Mouse (Mus musculus) adrenal gland, postnatal 25 days (tissue): Measurements from ENCODE around the gene Inpp4b. TPM values are rescaled to one million over a fixed set of nuclear protein-coding genes. Genes with fewer than 3 reads are reported as not detected.

Experiments
- DNase-seq: peaks from one replicate; pipeline ENCODE4 v3.0.0; 2021; ENCODE audit warnings: mixed read lengths
- total RNA-seq: library from RNA; stranded (reverse); gene quantifications from 2 replicates; pipeline ENCODE4 v1.2.3, GENCODE M21; 2021

Gene Inpp4b
- total RNA-seq, 1 experiment from 2014 or later: 8.7 TPM

GRCm38 (mm10) chr8:81581817-81582437, 239.6 kb downstream of the Inpp4b start:
- no peak for DNase-seq

DNA sequence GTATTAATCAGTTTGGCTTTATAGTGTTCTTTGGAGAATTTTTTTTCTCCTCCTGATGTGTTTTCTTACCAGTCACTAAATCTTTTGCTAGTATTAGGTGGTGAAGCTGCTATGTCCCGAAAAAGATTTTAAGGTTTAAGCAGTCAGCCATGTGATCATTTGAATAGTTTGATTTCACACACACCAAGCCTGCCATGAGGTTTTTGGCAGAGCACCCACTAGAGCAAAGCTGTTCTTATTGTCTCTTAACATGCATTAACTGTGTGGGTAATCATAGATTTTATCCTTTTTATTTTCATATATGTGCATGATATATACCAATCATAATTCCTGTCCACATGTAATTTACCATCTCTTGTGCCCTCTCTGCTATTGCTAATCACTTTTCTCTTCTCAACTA, 240.6 kb downstream of the Inpp4b start:
- DNase-seq: no peak

DNA sequence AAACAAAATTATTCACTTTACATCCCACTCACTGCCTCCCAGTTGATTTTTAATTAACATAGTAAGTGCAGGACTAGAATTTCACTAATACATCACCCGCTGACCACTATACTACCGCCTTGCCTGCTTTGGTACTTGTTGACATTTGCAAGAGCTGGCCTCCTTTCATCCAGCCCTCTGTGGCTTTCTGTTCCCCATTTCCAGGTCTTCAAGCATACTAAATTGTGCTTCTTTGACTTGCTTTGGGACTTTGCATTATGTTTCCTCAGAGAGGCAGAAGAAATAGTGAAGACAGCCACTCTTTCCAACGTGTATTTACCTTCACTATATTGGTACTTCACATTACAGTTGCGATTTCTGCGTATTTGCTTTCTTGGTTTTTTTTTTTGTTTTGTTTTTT, 244.4 kb downstream of the Inpp4b start:
- DNase-seq: no peak

GRCm38 (mm10) chr8:81594134-81594714, 251.9 kb downstream of the Inpp4b start:
- DNase-seq: no peak

GRCm38 (mm10) chr8:81599209-81599608, 256.9 kb downstream of the Inpp4b start:
- no peak for DNase-seq

DNA sequence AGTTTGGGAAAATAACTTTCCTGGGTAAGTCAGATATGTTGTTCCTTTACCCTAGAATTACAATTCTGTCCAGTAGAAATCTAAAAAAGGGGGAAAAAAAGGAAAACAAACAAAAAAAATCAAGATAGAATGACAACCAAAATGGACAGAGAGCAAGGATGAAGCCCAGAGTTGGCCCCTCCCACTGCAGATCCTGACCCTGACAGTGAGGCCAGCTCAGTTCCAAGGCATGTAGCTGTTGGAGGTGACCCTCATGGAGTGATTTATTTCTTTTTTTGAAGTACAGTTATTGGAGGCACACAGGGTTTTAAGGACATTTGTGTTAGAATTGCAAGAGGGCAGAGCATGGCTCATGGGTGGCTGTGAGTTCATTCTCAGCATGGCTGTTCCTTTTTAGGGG, 258.8 kb downstream of the Inpp4b start:
- DNase-seq: peak; percentile 33

GRCm38 (mm10) chr8:81608082-81608481, 265.7 kb downstream of the Inpp4b start:
- no peak for DNase-seq

DNA sequence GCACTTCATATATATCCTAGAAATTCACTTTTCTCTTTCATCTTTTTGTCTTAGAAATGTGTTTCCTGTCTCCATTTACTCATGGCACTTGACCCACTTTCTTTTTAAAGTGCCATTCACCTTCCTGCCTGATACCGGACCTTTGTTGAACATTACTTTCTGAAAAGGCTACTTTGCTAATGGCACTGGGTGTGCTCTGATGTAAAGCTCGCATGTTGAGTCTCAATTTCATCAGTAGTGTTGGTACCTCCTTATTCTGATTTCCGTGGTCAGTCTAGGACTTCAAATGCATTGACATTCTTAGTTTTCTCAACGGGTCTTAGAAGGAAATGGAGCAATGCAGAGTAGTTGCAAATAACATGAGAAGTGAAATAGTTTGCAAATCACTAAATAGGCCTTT, 266.7 kb downstream of the Inpp4b start:
- DNase-seq: no peak

- no peak for DNase-seq
These were observed 270.3 kb downstream of the Inpp4b start for GRCm38 (mm10) chr8:81612611-81613010.

DNA sequence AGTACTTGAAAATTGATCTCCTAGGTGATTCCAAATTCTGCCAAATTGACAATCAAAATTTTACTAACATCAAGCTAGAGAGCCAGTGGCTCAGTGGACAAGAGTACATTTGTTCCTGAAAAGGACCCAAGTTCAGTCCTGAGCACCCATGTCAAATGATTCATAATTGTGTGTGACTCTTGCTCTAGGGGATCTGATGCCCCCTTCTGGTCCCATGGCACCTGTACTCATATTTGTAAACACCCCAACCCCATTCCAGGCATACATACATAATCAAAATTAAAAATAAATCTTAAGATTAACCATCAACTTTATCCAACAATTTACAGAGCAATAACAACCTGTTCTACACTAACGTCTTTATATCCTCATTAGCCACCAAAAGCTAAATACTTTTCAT, 271.8 kb downstream of the Inpp4b start:
- DNase-seq: no peak

GRCm38 (mm10) chr8:81614605-81615004, 272.2 kb downstream of the Inpp4b start:
- no peak for DNase-seq

- DNase-seq: no peak
These were observed 273.2 kb downstream of the Inpp4b start for GRCm38 (mm10) chr8:81615552-81615951.

DNA sequence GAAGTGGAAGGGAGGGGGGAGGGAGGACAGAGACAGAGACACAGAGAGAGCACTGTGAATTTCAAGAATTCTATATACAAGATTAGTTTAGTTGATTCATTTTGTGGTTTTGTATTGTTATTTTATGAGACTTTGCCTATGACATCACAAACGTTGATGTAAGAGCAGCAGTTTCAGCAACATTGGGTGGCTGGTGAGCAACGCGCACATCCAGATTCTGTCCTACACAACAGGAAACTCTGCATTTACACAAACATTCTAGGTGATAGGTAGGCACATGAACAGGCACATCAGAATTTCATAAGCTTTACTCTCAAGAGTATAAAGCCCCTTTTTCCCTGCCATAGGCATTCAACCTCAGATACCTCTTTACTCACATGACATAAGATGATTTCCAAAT, 276.6 kb downstream of the Inpp4b start:
- no peak for DNase-seq

DNA sequence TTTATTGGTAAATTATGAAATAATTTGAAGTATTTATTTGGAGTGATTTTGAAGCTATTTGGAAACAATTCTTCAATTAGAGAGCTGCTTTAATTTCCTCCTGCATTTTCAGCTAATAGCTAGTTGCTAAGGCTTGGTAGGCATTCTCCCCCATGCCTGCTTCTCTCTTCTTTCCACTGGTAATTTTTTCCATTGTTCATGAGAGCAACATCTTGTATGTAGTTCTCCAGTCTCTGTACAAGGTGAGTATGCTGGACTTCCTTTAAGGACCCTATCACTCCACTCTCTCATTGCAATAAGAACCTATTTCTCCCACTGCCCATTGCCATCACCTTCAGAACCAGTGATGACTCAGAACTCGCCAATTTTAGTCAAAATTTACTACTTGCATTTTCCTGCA, 292.7 kb downstream of the Inpp4b start:
- no peak for DNase-seq

GRCm38 (mm10) chr8:81635912-81636583, 293.7 kb downstream of the Inpp4b start:
- no peak for DNase-seq

DNA sequence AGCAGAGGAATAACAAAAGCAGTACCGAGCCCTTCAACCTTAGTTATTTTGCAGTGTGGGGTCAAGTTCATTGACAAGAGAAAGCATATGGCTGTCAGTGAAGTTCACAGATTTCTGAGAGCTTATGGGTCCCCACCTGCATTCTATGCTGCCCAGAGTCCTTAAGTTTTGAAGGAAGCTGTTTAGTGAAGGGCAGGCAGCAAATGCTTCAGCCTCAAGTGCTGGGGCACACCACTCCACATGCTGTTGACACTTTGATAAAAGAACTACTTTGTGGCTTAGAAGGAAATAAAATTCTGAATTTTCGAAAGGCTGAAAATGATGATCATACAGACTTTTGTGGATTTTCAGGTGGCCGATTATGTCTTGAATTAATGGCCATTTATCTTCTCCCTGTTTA, 296.1 kb downstream of the Inpp4b start:
- DNase-seq: no peak

- DNase-seq: no peak
These were observed 297.5 kb downstream of the Inpp4b start for GRCm38 (mm10) chr8:81639820-81640219.

DNA sequence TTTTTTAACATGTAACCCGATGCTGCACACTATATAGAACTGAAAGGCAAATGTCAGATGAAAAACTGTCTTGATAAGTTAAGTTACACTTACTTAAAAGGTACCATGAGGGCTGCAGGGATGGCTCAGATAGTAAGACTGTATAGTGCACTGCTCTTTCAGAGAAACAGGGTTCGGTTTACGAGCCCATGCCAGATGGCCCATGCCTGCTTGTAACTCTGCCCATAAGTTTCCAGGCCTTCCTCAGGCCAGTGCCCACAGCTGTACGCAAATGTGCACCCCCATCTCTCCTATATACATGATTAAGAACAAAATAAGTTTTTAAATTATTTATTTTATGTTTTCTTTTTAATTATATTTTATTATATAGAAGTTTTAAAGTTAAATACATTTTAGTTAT, 300.7 kb downstream of the Inpp4b start:
- no peak for DNase-seq

- DNase-seq: no peak
These were observed 349.8 kb downstream of the Inpp4b start for GRCm38 (mm10) chr8:81692167-81692566.

- no peak for DNase-seq
These were observed 352.5 kb downstream of the Inpp4b start for GRCm38 (mm10) chr8:81694893-81695292.

DNA sequence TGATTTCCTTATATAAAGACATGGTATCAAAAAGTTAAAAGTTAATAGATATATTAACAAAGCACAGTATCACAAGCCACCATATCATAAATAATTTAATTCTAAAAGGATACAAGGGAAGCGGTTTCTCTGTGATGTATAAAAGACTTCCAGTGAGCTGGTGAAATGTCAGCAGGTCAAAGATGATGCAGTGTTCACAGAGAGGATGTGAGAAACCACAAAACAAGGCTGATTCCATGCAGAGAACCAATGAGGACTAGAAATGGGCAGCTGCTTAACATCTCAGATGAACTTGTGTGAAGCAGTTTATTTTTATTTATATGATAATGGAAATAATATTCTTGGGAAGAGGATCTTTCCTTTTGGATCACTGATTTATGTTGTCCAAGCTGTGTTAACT, 359.7 kb downstream of the Inpp4b start:
- DNase-seq: no peak

DNA sequence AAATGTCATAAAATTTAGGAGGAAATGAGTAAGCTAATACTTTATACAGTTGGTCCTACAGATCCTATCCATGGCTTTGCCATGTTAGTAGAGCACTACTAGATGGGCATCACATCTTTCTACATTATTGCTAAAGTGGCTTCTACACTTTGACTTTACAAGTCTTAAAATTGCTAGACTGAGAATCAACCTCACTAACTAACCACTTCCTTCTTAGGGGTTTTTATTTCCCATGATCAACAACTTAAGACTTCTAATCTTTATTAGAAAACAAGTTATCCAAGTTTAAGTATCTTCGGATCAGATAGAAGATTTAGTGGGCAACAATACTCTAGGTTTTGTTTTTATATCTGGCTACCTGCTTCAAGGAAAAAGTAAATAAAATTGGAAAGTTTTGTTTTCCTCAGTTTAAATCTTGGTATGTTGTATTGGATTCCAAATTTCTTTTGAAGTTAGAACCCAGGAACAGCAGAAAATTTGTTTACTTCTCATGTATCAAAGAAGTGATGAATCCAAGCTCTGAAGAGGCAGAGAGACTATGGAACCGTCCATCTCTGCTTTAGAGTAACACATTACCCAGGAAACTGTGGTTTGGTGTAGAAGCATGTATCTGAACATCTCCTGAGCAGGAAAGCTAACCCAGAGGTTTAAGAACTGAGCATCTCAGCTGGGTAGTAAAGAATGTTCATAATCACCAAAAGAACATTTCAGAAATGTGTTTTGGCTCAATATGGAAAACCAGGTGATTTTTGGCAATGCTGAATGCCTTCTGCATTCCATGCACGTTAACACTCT, 361.4 kb downstream of the Inpp4b start:
- DNase-seq: no peak

DNA sequence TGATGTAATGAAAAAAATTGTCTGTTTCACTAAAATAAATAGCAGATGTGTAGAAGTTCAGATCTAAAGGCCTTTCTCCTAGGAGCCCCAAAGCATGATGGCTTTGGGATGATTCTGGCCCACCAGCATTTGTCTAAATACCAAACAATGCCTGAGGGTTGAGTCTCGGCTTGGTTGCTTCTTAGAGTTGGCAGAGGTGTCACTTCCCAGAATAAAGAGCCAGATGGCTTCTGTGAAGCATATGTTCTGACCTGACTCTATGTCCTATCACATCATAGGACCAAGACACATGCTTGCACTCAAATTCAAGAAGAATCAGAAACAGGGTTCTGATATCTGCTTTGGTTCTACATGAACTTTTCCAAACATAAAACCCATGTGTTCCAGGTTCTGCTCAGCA, 365.1 kb downstream of the Inpp4b start:
- no peak for DNase-seq
